Comparison of ENCODE assay signal across 8 mouse cellular contexts in the genomic region with DNA sequence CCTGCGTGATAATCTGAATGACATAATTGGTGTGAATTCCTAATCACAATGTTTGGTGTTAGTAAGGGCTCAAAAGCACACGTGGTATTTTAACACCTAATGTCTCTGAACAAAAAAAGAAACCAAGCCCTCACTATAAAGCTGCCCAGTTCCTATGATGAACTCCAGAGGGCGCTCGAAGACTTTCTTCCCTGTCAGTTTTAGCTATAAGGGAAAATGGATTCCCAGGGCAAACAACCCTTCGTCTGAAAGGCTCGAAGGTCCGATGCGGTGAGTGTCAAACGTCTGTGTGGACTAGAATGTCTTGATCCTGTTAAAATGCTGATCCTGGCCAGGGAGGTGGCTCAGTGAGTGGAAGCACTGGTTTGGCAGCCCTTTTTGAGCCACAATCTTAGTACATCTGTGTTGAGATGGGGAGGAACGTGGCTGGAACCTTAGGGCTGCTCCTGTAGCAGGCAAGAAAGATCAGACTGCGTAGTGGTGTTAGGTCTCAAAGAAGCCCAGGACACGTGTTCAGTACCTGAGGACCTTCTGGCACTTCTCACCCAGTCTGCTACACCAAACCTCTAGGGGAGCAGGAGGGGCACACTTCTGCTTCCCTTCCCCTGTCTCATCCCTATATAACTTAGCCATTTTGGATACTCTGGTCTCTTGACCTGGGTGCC.
DNase-seq lines count a peak whose midpoint lies in the region; ATAC-seq lines count a peak whose summit lies in the region.

No protein-coding gene starts in this region.

- peaks cover 10% of the 10 kb centered on the region for H3K4me1 ChIP-seq in heart, embryonic 15.5 days (replicated peaks)
- peaks cover 3% of the 10 kb centered on the region; the same call in 1 of the 2 replicates for H3K4me1 ChIP-seq in liver, embryonic 13.5 days (replicated peaks)
- H3K4me1 ChIP-seq in stomach, embryonic 16.5 days (ENCODE audit: control insufficient read depth, insufficient read depth, low read length) = peaks cover 3% of the 10 kb centered on the region; the same call in 1 of the 2 replicates

- peak overlapping the region; percentile 34; the same call in 1 of the 2 replicates for H3K9ac ChIP-seq in heart, embryonic 15.5 days
- H3K9ac ChIP-seq in liver, embryonic 13.5 days = no peak overlapping the region
- H3K9ac ChIP-seq in stomach, embryonic 16.5 days (ENCODE audit: low read length) = peak overlapping the region; percentile 73

- peak overlapping the region; percentile 63 for H3K4me2 ChIP-seq in heart, embryonic 15.5 days
- H3K4me2 ChIP-seq in liver, embryonic 13.5 days = peak overlapping the region; percentile 48; the same call in 1 of the 2 replicates
- peak overlapping the region; percentile 59 for H3K4me2 ChIP-seq in stomach, embryonic 16.5 days (ENCODE audit: low read depth, low read length)

- WGBS in heart, embryonic 15.5 days = 10% methylated on average over 12 of the region's 12 CpGs
- WGBS in liver, embryonic 13.5 days (ENCODE audit: insufficient replicate concordance) = 8% methylated on average over 12 of the region's 12 CpGs
- WGBS in stomach, embryonic 16.5 days = 12% methylated on average over 12 of the region's 12 CpGs

- peak; percentile 64 for DNase-seq in CD4-positive helper T cell, adult 2 months (ENCODE audit: low read depth, low spot score)
- peak; percentile 88 for DNase-seq in brain, adult 2 months (ENCODE audit: low read depth, low spot score)
- peak; percentile 85 for DNase-seq in kidney, postnatal 14 days
- DNase-seq in liver, embryonic 13.5 days = peak; percentile 25
- DNase-seq in neural tube, embryonic 10.5 days (ENCODE audit: extremely low spot score, low spot score) = peak; percentile 73

- no peaks in the 10 kb centered on the region for H3K9me3 ChIP-seq in heart, embryonic 15.5 days (replicated peaks)
- no peaks in the 10 kb centered on the region for H3K9me3 ChIP-seq in liver, embryonic 13.5 days (replicated peaks)
- H3K9me3 ChIP-seq in stomach, embryonic 16.5 days (replicated peaks; ENCODE audit: control insufficient read depth, low read length) = no peaks in the 10 kb centered on the region

- 0 out of 2 replicates have a peak, but pooled peaks have one; percentile 46 for ATAC-seq in erythroid progenitor cell, adult 5-6 weeks (replicated peaks; ENCODE audit: low FRiP score, poor library complexity, severe bottlenecking)
- 0 out of 2 replicates have a peak, but pooled peaks have one; percentile 14 for ATAC-seq in heart, embryonic 15.5 days (replicated peaks; ENCODE audit: insufficient number of reproducible peaks, insufficient read depth, low FRiP score, low read depth)
- no peak for ATAC-seq in liver, embryonic 13.5 days (ENCODE audit: low read depth)
- peak; percentile 68; the same call in 1 of the 2 replicates for ATAC-seq in stomach, embryonic 16.5 days (ENCODE audit: insufficient read depth, low FRiP score)

- H3K36me3 ChIP-seq in heart, embryonic 15.5 days = no peaks in the 10 kb centered on the region
- H3K36me3 ChIP-seq in liver, embryonic 13.5 days = no peaks in the 10 kb centered on the region
- no peaks in the 10 kb centered on the region for H3K36me3 ChIP-seq in stomach, embryonic 16.5 days (ENCODE audit: control insufficient read depth, insufficient read depth, low read length)

- 0 out of 2 replicates have a peak, but pooled peaks cover 2% of the 10 kb centered on the region for H3K27me3 ChIP-seq in heart, embryonic 15.5 days
- H3K27me3 ChIP-seq in liver, embryonic 13.5 days = no peaks in the 10 kb centered on the region
- H3K27me3 ChIP-seq in stomach, embryonic 16.5 days (ENCODE audit: control insufficient read depth, insufficient read depth, low read length) = no peaks in the 10 kb centered on the region

- no peak overlapping the region for H3K27ac ChIP-seq in heart, embryonic 15.5 days
- no peak overlapping the region for H3K27ac ChIP-seq in liver, embryonic 13.5 days
- no peak overlapping the region; the same call in 1 of the 2 replicates for H3K27ac ChIP-seq in stomach, embryonic 16.5 days (ENCODE audit: low read length)

- peak overlapping the region; percentile 36 for H3K4me3 ChIP-seq in heart, embryonic 15.5 days
- 0 out of 2 replicates have a peak overlapping the region, but pooled peaks have one; percentile 7 for H3K4me3 ChIP-seq in liver, embryonic 13.5 days (replicated peaks)
- H3K4me3 ChIP-seq in stomach, embryonic 16.5 days (replicated peaks; ENCODE audit: low read length) = peak overlapping the region; percentile 33

Comparison
In these comparisons a context has a peak if more than half of its experiments do, and no peak if none do; other contexts are left out.
1. DNase-seq: peak in every context shown above with its lines; median percentile 88 in brain, adult 2 months; 85 in kidney, postnatal 14 days; 73 in neural tube, embryonic 10.5 days; 64 in CD4-positive helper T cell, adult 2 months; 25 in liver, embryonic 13.5 days.